Comparison of ENCODE assay signal across 12 mouse cellular contexts in genomic region chr1:71673398-71673910, GRCm38 (mm10). TPM values are rescaled to one million over a fixed set of nuclear protein-coding genes. Genes with fewer than 3 reads are reported as not detected.
A peak's percentile ranks its signal among the peaks of the same experiment; 100 is the strongest.
DNase-seq lines count a peak whose midpoint lies in the region; ATAC-seq and TF ChIP-seq lines count a peak whose summit lies in the region.
"Had no signal": no experiment of that assay in that cellular context is flagged by ENCODE, and none has a peak within 500 bp of the region (broad histone marks: within the 10 kb centered on the region; RNA-seq: fewer than 3 reads in every experiment).

No protein-coding gene starts in this region.

- no peaks in the 10 kb centered on the region for H3K4me1 ChIP-seq in lung, embryonic 14.5 days (ENCODE audit: insufficient read depth)
- peaks cover 10% of the 10 kb centered on the region for H3K4me1 ChIP-seq in forebrain, embryonic 13.5 days
- H3K4me1 ChIP-seq in limb, embryonic 13.5 days: peaks cover 5% of the 10 kb centered on the region; the same call in 1 of the 2 replicates

- intact Hi-C loops in heart, postnatal 36 days (cut with DNase I): no loop called here

- H3K9ac ChIP-seq in lung, embryonic 14.5 days: no peak overlapping the region
- H3K9ac ChIP-seq in forebrain, embryonic 13.5 days: no peak overlapping the region
- H3K9ac ChIP-seq in limb, embryonic 13.5 days: no peak overlapping the region
- H3K9ac ChIP-seq: embryonic facial prominence, embryonic 12.5 days had no signal

- ATAC-seq in lung, embryonic 14.5 days (ENCODE audit: insufficient read depth): peak; percentile 11; the same call in 1 of the 2 replicates
- ATAC-seq in forebrain, embryonic 13.5 days: peak; percentile 89
- ATAC-seq in limb, embryonic 13.5 days (ENCODE audit: low FRiP score, low read depth): 0 out of 2 replicates have a peak, but pooled peaks have one; percentile 24

- TF ChIP-seq CTCF in lung, embryonic 14.5 days (IDR thresholded peaks at IDR 0.05; ENCODE audit: low read depth): no peak

- no peak overlapping the region for H3K4me3 ChIP-seq in lung, embryonic 14.5 days (ENCODE audit: low read depth, low read length)
- no peak overlapping the region for H3K4me3 ChIP-seq in forebrain, embryonic 13.5 days
- no peak overlapping the region for H3K4me3 ChIP-seq in limb, embryonic 13.5 days
- H3K4me3 ChIP-seq: embryonic facial prominence, embryonic 12.5 days had no signal

- no peaks in the 10 kb centered on the region for H3K9me3 ChIP-seq in lung, embryonic 14.5 days (ENCODE audit: low read depth, low read length)
- H3K9me3 ChIP-seq in forebrain, embryonic 13.5 days (replicated peaks): no peaks in the 10 kb centered on the region
- 0 out of 2 replicates have a peak, but pooled peaks cover 4% of the 10 kb centered on the region for H3K9me3 ChIP-seq in limb, embryonic 13.5 days
- H3K9me3 ChIP-seq: embryonic facial prominence, embryonic 12.5 days had no signal

- WGBS in lung, embryonic 14.5 days: 8% methylated on average over 3 of the region's 3 CpGs
- WGBS in forebrain, embryonic 13.5 days: 1% methylated on average over 3 of the region's 3 CpGs
- 4% methylated on average over 3 of the region's 3 CpGs for WGBS in limb, embryonic 13.5 days

- no peaks in the 10 kb centered on the region for H3K27me3 ChIP-seq in lung, embryonic 14.5 days (ENCODE audit: insufficient read depth, low read length)
- H3K27me3 ChIP-seq in forebrain, embryonic 13.5 days: no peaks in the 10 kb centered on the region
- H3K27me3 ChIP-seq in limb, embryonic 13.5 days: no peaks in the 10 kb centered on the region
- H3K27me3 ChIP-seq: embryonic facial prominence, embryonic 12.5 days had no signal

- H3K4me2 ChIP-seq in lung, embryonic 14.5 days: no peak overlapping the region
- no peak overlapping the region for H3K4me2 ChIP-seq in forebrain, embryonic 13.5 days
- H3K4me2 ChIP-seq in limb, embryonic 13.5 days (replicated peaks): no peak overlapping the region
- H3K4me2 ChIP-seq: embryonic facial prominence, embryonic 12.5 days had no signal

- no peak for DNase-seq in lung, embryonic 14.5 days
- no peak for DNase-seq in lung, postnatal 36 days
- peak; percentile 7 for DNase-seq in retina, postnatal 1 day
- DNase-seq in urinary bladder, postnatal 4 days (ENCODE audit: low spot score in 2 of 2): no peak
- no peak for DNase-seq in heart, postnatal 36 days
- no peak for DNase-seq in lung, postnatal 4 days
- DNase-seq: gastrocnemius, postnatal 36 days; kidney, postnatal 4 days; lung, postnatal 10 days had no signal

- H3K36me3 ChIP-seq in lung, embryonic 14.5 days (ENCODE audit: insufficient read depth): no peaks in the 10 kb centered on the region
- H3K36me3 ChIP-seq in forebrain, embryonic 13.5 days (ENCODE audit: poor library complexity, severe bottlenecking): no peaks in the 10 kb centered on the region
- H3K36me3 ChIP-seq in limb, embryonic 13.5 days: no peaks in the 10 kb centered on the region
- H3K36me3 ChIP-seq: embryonic facial prominence, embryonic 12.5 days had no signal

- no peak overlapping the region for H3K27ac ChIP-seq in lung, embryonic 14.5 days (ENCODE audit: low read depth)
- no peak overlapping the region for H3K27ac ChIP-seq in forebrain, embryonic 13.5 days
- H3K27ac ChIP-seq in limb, embryonic 13.5 days: peak overlapping the region; percentile 22; the same call in 1 of the 2 replicates
- H3K27ac ChIP-seq: embryonic facial prominence, embryonic 12.5 days had no signal

RNA-seq across cellular contexts. Expression of gene Fn1, which starts 20.5 kb away (rescaled TPM):
- 156 and 160 TPM in 2 replicates for polyA plus RNA-seq in lung, embryonic 14.5 days (2014; fragmentation: Nextera tagmentation; extraction: Ambion mirVana)
- 31.2 and 38.3 TPM in 2 replicates for polyA plus RNA-seq in forebrain, embryonic 13.5 days (2015; fragmentation: Nextera tagmentation; extraction: Ambion mirVana)
- 219 and 234 TPM in 2 replicates for polyA plus RNA-seq in limb, embryonic 13.5 days (2015; fragmentation: Nextera tagmentation; extraction: Ambion mirVana)
- total RNA-seq in heart, postnatal 36 days (2021): 100 to 1,000 TPM in 1 of 2 experiments, 10 to 100 TPM in 1; 86.6 to 106 TPM

Comparison
In these comparisons a context has a peak if more than half of its experiments do, and no peak if none do; other contexts are left out.
1. ATAC-seq: peak in every context shown above with its lines; median percentile 89 in forebrain, embryonic 13.5 days; 24 in limb, embryonic 13.5 days; 11 in lung, embryonic 14.5 days.